Mouse (Mus musculus): ENCODE measurements around the gene Mtm1. TPM values are rescaled to one million over a fixed set of nuclear protein-coding genes. Genes with fewer than 3 reads are reported as not detected.
A peak's percentile ranks its signal among the peaks of the same experiment; 100 is the strongest.

Gene Mtm1
- polyA plus RNA-seq, 1 experiment from 2014 or later, result 5.0 TPM

DNA sequence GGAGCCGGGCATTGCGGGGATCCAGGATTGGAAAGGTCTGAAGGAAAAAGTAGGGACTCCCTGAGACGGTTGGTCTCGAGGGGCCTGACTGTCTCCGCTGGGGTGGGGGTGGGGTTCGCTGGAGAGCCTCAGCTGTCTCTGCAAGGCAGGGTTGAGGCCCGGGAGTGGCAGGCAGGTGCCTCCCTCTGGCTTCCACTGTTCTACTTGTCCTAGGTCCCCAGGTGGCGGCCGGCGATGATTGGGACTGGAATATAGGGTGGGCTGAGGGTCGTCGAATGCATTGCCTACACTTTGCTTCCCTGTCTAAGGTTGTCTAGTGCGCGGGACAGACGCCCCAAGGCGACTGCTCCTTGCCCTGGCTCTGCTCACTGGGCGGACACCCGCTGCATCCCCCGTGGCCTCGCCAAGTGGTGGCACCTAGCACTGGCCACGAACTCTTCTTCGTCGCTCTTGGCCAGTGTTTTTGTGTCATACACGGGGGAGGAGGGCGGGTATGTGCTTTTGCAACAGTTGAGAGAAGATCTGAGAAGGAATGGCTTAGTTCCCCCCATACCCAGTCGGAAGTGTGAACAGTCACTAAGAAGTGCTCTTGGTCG is 4.6 kb downstream of the Mtm1 start:
- Histone ChIP-seq H3K9me3 (ENCODE audit: control insufficient read depth, low read length) (no peaks in the 10 kb centered on the region), H3K4me2 (ENCODE audit: low read length) (peak overlapping the region; percentile 77), H3K27me3 (replicated peaks; ENCODE audit: control insufficient read depth, insufficient read depth, low read length) (no peaks in the 10 kb centered on the region), H3K9ac (ENCODE audit: low read depth, low read length) (peak overlapping the region; percentile 68), H3K4me3 (ENCODE audit: low read length) (peak overlapping the region; percentile 57), H3K27ac (ENCODE audit: low read depth, low read length) (no peak overlapping the region), H3K4me1 (ENCODE audit: control insufficient read depth, insufficient read depth, low read depth, low read length) (no peaks in the 10 kb centered on the region), H3K36me3 (ENCODE audit: control insufficient read depth, insufficient read depth, low read length) (no peaks in the 10 kb centered on the region)
- ATAC-seq, result peak; percentile 88
- WGBS, result 16% methylated on average over 27 of the region's 27 CpGs

- Histone ChIP-seq H3K27ac (ENCODE audit: low read depth, low read length) (no peak overlapping the region), H3K4me1 (ENCODE audit: control insufficient read depth, insufficient read depth, low read depth, low read length) (no peaks in the 10 kb centered on the region), H3K9ac (ENCODE audit: low read depth, low read length) (no peak overlapping the region), H3K4me3 (ENCODE audit: low read length) (no peak overlapping the region), H3K36me3 (ENCODE audit: control insufficient read depth, insufficient read depth, low read length) (no peaks in the 10 kb centered on the region), H3K27me3 (replicated peaks; ENCODE audit: control insufficient read depth, insufficient read depth, low read length) (no peaks in the 10 kb centered on the region), H3K4me2 (ENCODE audit: low read length) (no peak overlapping the region), H3K9me3 (ENCODE audit: control insufficient read depth, low read length) (no peaks in the 10 kb centered on the region)
- WGBS, result 84% methylated on average over 2 of the region's 2 CpGs
- ATAC-seq, result no peak
Observed at GRCm38 (mm10) chrX:71216879-71217278, 6.3 kb downstream of the Mtm1 start.

DNA sequence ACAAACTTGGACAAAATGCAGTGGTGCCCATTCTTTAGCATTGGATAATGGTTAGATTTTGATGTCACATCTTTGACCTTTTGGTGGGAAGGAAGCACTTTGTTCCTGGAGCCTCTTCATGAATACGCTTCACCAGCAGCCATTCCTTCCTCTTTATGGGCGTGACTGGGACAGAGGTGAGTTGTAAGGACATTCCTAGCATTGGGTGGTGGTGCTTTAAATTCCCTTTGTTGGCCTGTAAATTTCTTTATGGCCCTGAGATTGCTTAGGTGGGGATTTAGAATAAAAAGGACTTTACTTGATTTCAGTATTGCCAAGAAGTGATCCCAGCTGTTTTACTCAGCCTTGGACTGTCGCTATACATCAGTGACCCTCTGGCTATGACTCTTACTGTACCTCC is 8.3 kb downstream of the Mtm1 start:
- no peak overlapping the region for H3K4me2 ChIP-seq (ENCODE audit: low read length)
- no peak overlapping the region for H3K27ac ChIP-seq (ENCODE audit: low read depth, low read length)
- no peaks in the 10 kb centered on the region for H3K27me3 ChIP-seq (replicated peaks; ENCODE audit: control insufficient read depth, insufficient read depth, low read length)
- H3K4me1 ChIP-seq (ENCODE audit: control insufficient read depth, insufficient read depth, low read depth, low read length), result no peaks in the 10 kb centered on the region
- no peaks in the 10 kb centered on the region for H3K9me3 ChIP-seq (ENCODE audit: control insufficient read depth, low read length)
- 84% methylated on average over 3 of the region's 3 CpGs for WGBS
- no peaks in the 10 kb centered on the region for H3K36me3 ChIP-seq (ENCODE audit: control insufficient read depth, insufficient read depth, low read length)
- no peak overlapping the region for H3K9ac ChIP-seq (ENCODE audit: low read depth, low read length)
- H3K4me3 ChIP-seq (ENCODE audit: low read length), result no peak overlapping the region
- no peak for ATAC-seq

- 75% methylated on average over 3 of the region's 3 CpGs for WGBS
Observed at GRCm38 (mm10) chrX:71220896-71221295, 10.3 kb downstream of the Mtm1 start.

GRCm38 (mm10) chrX:71222648-71223408 is 12.3 kb downstream of the Mtm1 start:
- 83% methylated on average over 4 of the region's 4 CpGs for WGBS
- no peaks in the 10 kb centered on the region for H3K27me3 ChIP-seq (replicated peaks; ENCODE audit: control insufficient read depth, insufficient read depth, low read length)
- no peaks in the 10 kb centered on the region for H3K4me1 ChIP-seq (ENCODE audit: control insufficient read depth, insufficient read depth, low read depth, low read length)
- H3K9me3 ChIP-seq (ENCODE audit: control insufficient read depth, low read length), result no peaks in the 10 kb centered on the region
- H3K9ac ChIP-seq (ENCODE audit: low read depth, low read length), result no peak overlapping the region
- H3K36me3 ChIP-seq (ENCODE audit: control insufficient read depth, insufficient read depth, low read length), result no peaks in the 10 kb centered on the region
- H3K4me2 ChIP-seq (ENCODE audit: low read length), result no peak overlapping the region
- no peak overlapping the region for H3K27ac ChIP-seq (ENCODE audit: low read depth, low read length)
- H3K4me3 ChIP-seq (ENCODE audit: low read length), result no peak overlapping the region
- ATAC-seq, result no peak

More at GRCm38 (mm10) chrX:71220896-71221295, 10.3 kb downstream of the Mtm1 start:
- Histone ChIP-seq H3K36me3 (ENCODE audit: control insufficient read depth, insufficient read depth, low read length) (no peaks in the 10 kb centered on the region), H3K9ac (ENCODE audit: low read depth, low read length) (no peak overlapping the region), H3K4me2 (ENCODE audit: low read length) (no peak overlapping the region), H3K27ac (ENCODE audit: low read depth, low read length) (no peak overlapping the region), H3K4me1 (ENCODE audit: control insufficient read depth, insufficient read depth, low read depth, low read length) (no peaks in the 10 kb centered on the region), H3K9me3 (ENCODE audit: control insufficient read depth, low read length) (no peaks in the 10 kb centered on the region), H3K4me3 (ENCODE audit: low read length) (no peak overlapping the region), H3K27me3 (replicated peaks; ENCODE audit: control insufficient read depth, insufficient read depth, low read length) (no peaks in the 10 kb centered on the region)
- ATAC-seq, result no peak

- H3K9ac ChIP-seq (ENCODE audit: low read depth, low read length), result no peak overlapping the region
- 80% methylated on average over 5 of the region's 5 CpGs for WGBS
- no peak overlapping the region for H3K4me3 ChIP-seq (ENCODE audit: low read length)
- H3K36me3 ChIP-seq (ENCODE audit: control insufficient read depth, insufficient read depth, low read length), result no peaks in the 10 kb centered on the region
- H3K9me3 ChIP-seq (ENCODE audit: control insufficient read depth, low read length), result no peaks in the 10 kb centered on the region
- H3K27ac ChIP-seq (ENCODE audit: low read depth, low read length), result no peak overlapping the region
- no peaks in the 10 kb centered on the region for H3K27me3 ChIP-seq (replicated peaks; ENCODE audit: control insufficient read depth, insufficient read depth, low read length)
- no peak for ATAC-seq
- no peaks in the 10 kb centered on the region for H3K4me1 ChIP-seq (ENCODE audit: control insufficient read depth, insufficient read depth, low read depth, low read length)
- H3K4me2 ChIP-seq (ENCODE audit: low read length), result no peak overlapping the region
Observed at GRCm38 (mm10) chrX:71226881-71227280, 16.3 kb downstream of the Mtm1 start.

DNA sequence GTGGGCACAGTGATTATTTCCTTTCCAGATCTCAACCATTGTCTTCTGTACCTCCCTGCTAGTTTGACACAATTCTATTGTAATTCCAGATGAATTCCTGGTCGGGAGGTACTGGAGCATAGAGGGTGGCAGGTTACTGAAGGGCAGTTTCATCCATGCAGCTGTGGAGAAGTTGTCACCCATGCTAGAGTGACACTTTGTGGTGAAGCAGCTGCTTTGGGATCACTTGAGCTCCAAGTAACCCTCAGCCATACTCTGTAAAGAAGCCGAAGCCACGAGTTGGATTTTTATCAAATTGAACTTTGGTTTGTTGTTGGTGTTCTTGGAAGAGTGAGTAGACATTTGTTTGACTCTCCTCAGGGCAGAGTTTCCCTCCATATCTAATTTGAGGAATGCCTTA is 17.6 kb downstream of the Mtm1 start:
- Histone ChIP-seq H3K9ac (ENCODE audit: low read depth, low read length) (no peak overlapping the region), H3K36me3 (ENCODE audit: control insufficient read depth, insufficient read depth, low read length) (no peaks in the 10 kb centered on the region), H3K4me2 (ENCODE audit: low read length) (no peak overlapping the region), H3K27me3 (replicated peaks; ENCODE audit: control insufficient read depth, insufficient read depth, low read length) (no peaks in the 10 kb centered on the region), H3K4me1 (ENCODE audit: control insufficient read depth, insufficient read depth, low read depth, low read length) (no peaks in the 10 kb centered on the region), H3K4me3 (ENCODE audit: low read length) (no peak overlapping the region), H3K9me3 (ENCODE audit: control insufficient read depth, low read length) (no peaks in the 10 kb centered on the region), H3K27ac (ENCODE audit: low read depth, low read length) (no peak overlapping the region)
- ATAC-seq, result no peak
- WGBS, result 74% methylated on average over 3 of the region's 3 CpGs

- H3K27ac ChIP-seq (ENCODE audit: low read depth, low read length), result no peak overlapping the region
- no peak overlapping the region for H3K4me3 ChIP-seq (ENCODE audit: low read length)
- ATAC-seq, result no peak
- no peak overlapping the region for H3K9ac ChIP-seq (ENCODE audit: low read depth, low read length)
- H3K36me3 ChIP-seq (ENCODE audit: control insufficient read depth, insufficient read depth, low read length), result no peaks in the 10 kb centered on the region
- no peaks in the 10 kb centered on the region for H3K9me3 ChIP-seq (ENCODE audit: control insufficient read depth, low read length)
- WGBS, result 87% methylated on average over 2 of the region's 2 CpGs
- H3K27me3 ChIP-seq (replicated peaks; ENCODE audit: control insufficient read depth, insufficient read depth, low read length), result no peaks in the 10 kb centered on the region
- no peaks in the 10 kb centered on the region for H3K4me1 ChIP-seq (ENCODE audit: control insufficient read depth, insufficient read depth, low read depth, low read length)
- H3K4me2 ChIP-seq (ENCODE audit: low read length), result no peak overlapping the region
Observed at GRCm38 (mm10) chrX:71230847-71231246, 20.3 kb downstream of the Mtm1 start.

DNA sequence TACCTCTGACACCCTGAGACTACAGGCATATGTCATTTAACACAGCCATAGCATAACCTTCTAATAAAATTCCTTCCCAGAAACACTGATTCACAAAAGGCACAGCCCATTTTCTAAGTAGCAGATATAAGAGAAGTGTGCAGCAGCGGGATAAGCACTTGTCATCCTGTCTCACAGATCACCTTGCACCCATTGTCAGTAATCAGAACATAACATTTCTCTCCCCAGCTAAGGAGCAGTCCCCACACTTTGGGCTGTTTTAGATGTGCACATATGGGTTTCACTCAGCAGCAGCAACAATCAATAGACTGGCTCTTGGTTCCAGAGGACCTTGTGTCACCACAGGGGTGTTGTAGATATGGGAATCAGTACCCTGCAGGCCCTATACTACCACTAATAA is 45.9 kb downstream of the Mtm1 start:
- H3K4me1 ChIP-seq (ENCODE audit: control insufficient read depth, insufficient read depth, low read depth, low read length), result no peaks in the 10 kb centered on the region
- 82% methylated on average over 1 of the region's 1 CpGs for WGBS

More for the DNA sequence above, 45.9 kb downstream of the Mtm1 start:
- no peak overlapping the region for H3K27ac ChIP-seq (ENCODE audit: low read depth, low read length)
- H3K4me2 ChIP-seq (ENCODE audit: low read length), result no peak overlapping the region
- H3K4me3 ChIP-seq (ENCODE audit: low read length), result no peak overlapping the region
- H3K9me3 ChIP-seq (ENCODE audit: control insufficient read depth, low read length), result no peaks in the 10 kb centered on the region
- ATAC-seq, result no peak
- H3K9ac ChIP-seq (ENCODE audit: low read depth, low read length), result no peak overlapping the region
- no peaks in the 10 kb centered on the region for H3K27me3 ChIP-seq (replicated peaks; ENCODE audit: control insufficient read depth, insufficient read depth, low read length)
- H3K36me3 ChIP-seq (ENCODE audit: control insufficient read depth, insufficient read depth, low read length), result no peaks in the 10 kb centered on the region
